Mouse (Mus musculus): ENCODE measurements around the gene Klhdc1. TPM values are rescaled to one million over a fixed set of nuclear protein-coding genes. Genes with fewer than 3 reads are reported as not detected.

The Klhdc1 gene
- total and polyA plus RNA-seq, 2 experiments from 2014 or later: 11.2 to 23.7 TPM

DNA sequence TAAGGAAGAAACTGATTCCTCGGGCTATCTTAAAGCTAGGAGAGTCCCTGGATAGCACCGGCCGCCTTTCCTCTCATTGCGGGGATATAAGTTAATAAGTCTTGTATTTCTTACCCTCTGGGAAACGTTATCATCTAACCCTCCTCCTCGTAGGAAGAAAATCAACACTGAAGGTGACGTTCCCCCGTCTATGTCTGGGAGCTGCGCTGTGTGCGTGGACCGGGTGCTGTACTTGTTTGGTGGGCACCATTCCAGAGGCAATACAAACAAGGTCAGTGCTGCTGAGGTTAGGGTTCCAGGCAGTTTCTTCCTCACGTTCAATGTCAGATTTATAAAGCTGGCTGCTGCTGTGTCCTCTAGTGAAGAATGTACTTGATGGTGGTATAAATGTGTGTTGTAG, 61.2 kb downstream of the Klhdc1 start:
- WGBS: 95% methylated on average over 12 of the region's 12 CpGs
- no peaks in the 10 kb centered on the region for H3K9me3 ChIP-seq (ENCODE audit: low read length)
- ATAC-seq (no peak), DNase-seq (no peak)
- H3K4me1 ChIP-seq (ENCODE audit: insufficient read depth): no peaks in the 10 kb centered on the region
- no peak overlapping the region for H3K27ac ChIP-seq (ENCODE audit: low read depth, low read length)
- no peaks in the 10 kb centered on the region for H3K27me3 ChIP-seq (ENCODE audit: insufficient read depth, low read length)
- H3K4me3 ChIP-seq (ENCODE audit: low read depth, low read length): no peak overlapping the region
- H3K4me2 ChIP-seq (ENCODE audit: low read depth): no peak overlapping the region
- H3K36me3 ChIP-seq (ENCODE audit: insufficient read depth): peaks cover 54% of the 10 kb centered on the region
- no peak overlapping the region for H3K9ac ChIP-seq
- TF ChIP-seq CTCF (IDR thresholded peaks at IDR 0.05; ENCODE audit: low read depth): no peak

DNA sequence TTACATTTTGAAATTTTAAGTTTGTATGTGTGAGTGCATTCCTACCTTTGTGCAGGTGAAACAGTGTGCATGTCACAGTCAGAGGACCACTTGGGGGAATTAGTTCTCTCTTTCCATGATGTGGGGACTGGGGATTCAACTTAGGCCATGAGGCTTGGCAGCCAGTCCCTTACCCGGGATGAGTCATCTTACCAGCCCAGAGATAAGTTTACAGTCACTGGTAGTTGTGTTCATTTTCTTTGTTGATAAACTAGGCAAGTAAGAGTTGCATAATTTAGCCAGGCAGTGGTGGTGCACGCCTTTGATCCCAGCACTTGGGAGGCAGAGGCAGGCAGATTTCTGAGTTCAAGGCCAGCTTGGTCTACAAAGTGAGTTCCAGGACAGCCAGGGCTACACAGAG, 63.1 kb downstream of the Klhdc1 start:
- Histone ChIP-seq H3K4me3 (ENCODE audit: low read depth, low read length) (no peak overlapping the region), H3K4me1 (ENCODE audit: insufficient read depth) (no peaks in the 10 kb centered on the region), H3K9ac (no peak overlapping the region), H3K27ac (ENCODE audit: low read depth, low read length) (no peak overlapping the region), H3K27me3 (ENCODE audit: insufficient read depth, low read length) (no peaks in the 10 kb centered on the region), H3K36me3 (ENCODE audit: insufficient read depth) (peaks cover 73% of the 10 kb centered on the region), H3K9me3 (ENCODE audit: low read length) (no peaks in the 10 kb centered on the region), H3K4me2 (ENCODE audit: low read depth) (no peak overlapping the region)
- TF ChIP-seq CTCF (IDR thresholded peaks at IDR 0.05; ENCODE audit: low read depth): no peak
- 94% methylated on average over 2 of the region's 2 CpGs for WGBS
- DNase-seq (no peak), ATAC-seq (no peak)

DNA sequence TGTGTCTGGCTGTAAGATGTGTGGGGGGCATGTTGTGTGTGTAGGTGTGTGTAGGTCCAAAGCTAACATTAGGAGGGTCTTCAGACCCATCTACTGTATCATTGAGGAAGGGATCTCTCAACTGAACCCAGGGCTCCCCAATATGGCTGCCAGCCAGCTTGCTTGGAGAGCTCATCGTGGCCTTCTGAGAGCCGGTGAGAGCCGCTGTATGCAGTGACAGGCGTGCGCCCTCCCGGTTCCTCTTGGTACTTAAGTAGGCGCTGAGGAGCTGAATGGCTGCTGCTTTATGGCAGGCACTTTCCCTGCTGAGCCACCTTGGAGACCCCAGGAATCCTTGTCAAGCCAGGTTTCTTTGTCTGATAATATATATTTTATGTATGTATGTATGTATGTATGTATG, 65.4 kb downstream of the Klhdc1 start:
- H3K4me3 ChIP-seq (ENCODE audit: low read depth, low read length): no peak overlapping the region
- H3K36me3 ChIP-seq (ENCODE audit: insufficient read depth): peaks cover 90% of the 10 kb centered on the region
- WGBS: 94% methylated on average over 7 of the region's 7 CpGs
- H3K27ac ChIP-seq (ENCODE audit: low read depth, low read length): no peak overlapping the region
- H3K9ac ChIP-seq: no peak overlapping the region
- TF ChIP-seq CTCF (IDR thresholded peaks at IDR 0.05; ENCODE audit: low read depth): no peak
- H3K9me3 ChIP-seq (ENCODE audit: low read length): no peaks in the 10 kb centered on the region
- H3K27me3 ChIP-seq (ENCODE audit: insufficient read depth, low read length): no peaks in the 10 kb centered on the region
- DNase-seq (no peak), ATAC-seq (no peak)
- no peak overlapping the region for H3K4me2 ChIP-seq (ENCODE audit: low read depth)
- no peaks in the 10 kb centered on the region for H3K4me1 ChIP-seq (ENCODE audit: insufficient read depth)

DNA sequence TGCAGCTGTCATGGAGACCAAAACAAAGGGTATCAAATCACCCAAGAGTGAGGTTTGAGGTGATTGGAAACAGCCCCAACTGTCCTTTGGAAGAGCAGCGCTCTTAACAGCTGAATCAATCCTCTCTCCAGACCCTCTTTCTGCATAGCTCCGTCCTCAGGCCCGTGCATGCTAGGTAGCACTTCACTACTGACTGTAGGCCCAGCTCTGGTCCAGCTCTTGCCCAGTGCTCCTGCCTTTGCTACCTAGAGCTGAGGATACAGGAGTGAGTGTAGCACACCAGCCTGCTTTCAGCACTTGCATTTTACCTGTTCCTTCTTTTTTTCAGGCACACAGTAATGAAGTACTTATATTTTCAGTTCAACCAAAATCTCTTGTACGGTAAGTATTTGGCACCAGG, 68.7 kb downstream of the Klhdc1 start:
- H3K9me3 ChIP-seq (ENCODE audit: low read length): no peaks in the 10 kb centered on the region
- H3K27me3 ChIP-seq (ENCODE audit: insufficient read depth, low read length): no peaks in the 10 kb centered on the region
- no peak overlapping the region for H3K4me3 ChIP-seq (ENCODE audit: low read depth, low read length)
- ATAC-seq (no peak), DNase-seq (no peak)
- H3K36me3 ChIP-seq (ENCODE audit: insufficient read depth): peaks cover 74% of the 10 kb centered on the region
- no peak for TF ChIP-seq CTCF (IDR thresholded peaks at IDR 0.05; ENCODE audit: low read depth)
- WGBS: 97% methylated on average over 4 of the region's 4 CpGs
- H3K4me2 ChIP-seq (ENCODE audit: low read depth): no peak overlapping the region
- no peak overlapping the region for H3K27ac ChIP-seq (ENCODE audit: low read depth, low read length)
- H3K4me1 ChIP-seq (ENCODE audit: insufficient read depth): no peaks in the 10 kb centered on the region
- H3K9ac ChIP-seq: no peak overlapping the region

- no peak overlapping the region for H3K27ac ChIP-seq (ENCODE audit: low read depth, low read length)
- peaks cover 48% of the 10 kb centered on the region for H3K36me3 ChIP-seq (ENCODE audit: insufficient read depth)
- H3K27me3 ChIP-seq (ENCODE audit: insufficient read depth, low read length): no peaks in the 10 kb centered on the region
- no peak overlapping the region for H3K4me3 ChIP-seq (ENCODE audit: low read depth, low read length)
- no peak for ATAC-seq
- H3K9ac ChIP-seq: no peak overlapping the region
- DNase-seq: no peak
- no peaks in the 10 kb centered on the region for H3K4me1 ChIP-seq (ENCODE audit: insufficient read depth)
- no peaks in the 10 kb centered on the region for H3K9me3 ChIP-seq (ENCODE audit: low read length)
- no peak for TF ChIP-seq CTCF (IDR thresholded peaks at IDR 0.05; ENCODE audit: low read depth)
- no peak overlapping the region for H3K4me2 ChIP-seq (ENCODE audit: low read depth)
Observed at GRCm38 (mm10) chr12:69318431-69318830, 77.5 kb downstream of the Klhdc1 start.

DNA sequence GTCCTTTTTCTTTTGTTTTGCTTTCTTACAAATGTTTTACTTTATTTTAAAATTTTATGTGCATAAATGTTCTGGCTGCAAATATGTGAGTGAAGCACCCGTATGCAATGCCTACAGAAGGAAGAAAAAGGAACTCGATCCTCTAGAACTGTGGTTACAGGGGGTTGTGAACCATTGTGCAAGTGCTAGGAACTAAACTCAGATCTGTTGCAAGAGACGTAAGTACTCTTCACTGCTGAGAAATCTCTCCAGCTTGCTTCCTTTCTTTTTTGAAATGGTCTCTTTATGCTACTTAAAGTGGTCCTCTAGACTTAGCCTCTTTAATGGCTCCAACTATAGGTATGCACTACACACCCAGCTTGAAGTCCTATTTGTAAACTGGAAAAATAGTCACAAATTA, 90.2 kb downstream of the Klhdc1 start:
- Histone ChIP-seq H3K36me3 (ENCODE audit: insufficient read depth) (peaks cover 24% of the 10 kb centered on the region), H3K9me3 (ENCODE audit: low read length) (no peaks in the 10 kb centered on the region), H3K9ac (no peak overlapping the region), H3K4me2 (ENCODE audit: low read depth) (no peak overlapping the region), H3K27me3 (ENCODE audit: insufficient read depth, low read length) (no peaks in the 10 kb centered on the region), H3K4me3 (ENCODE audit: low read depth, low read length) (no peak overlapping the region), H3K27ac (ENCODE audit: low read depth, low read length) (no peak overlapping the region), H3K4me1 (ENCODE audit: insufficient read depth) (no peaks in the 10 kb centered on the region)
- no peak for TF ChIP-seq CTCF (IDR thresholded peaks at IDR 0.05; ENCODE audit: low read depth)
- 92% methylated on average over 3 of the region's 3 CpGs for WGBS
- ATAC-seq (no peak), DNase-seq (no peak)

DNA sequence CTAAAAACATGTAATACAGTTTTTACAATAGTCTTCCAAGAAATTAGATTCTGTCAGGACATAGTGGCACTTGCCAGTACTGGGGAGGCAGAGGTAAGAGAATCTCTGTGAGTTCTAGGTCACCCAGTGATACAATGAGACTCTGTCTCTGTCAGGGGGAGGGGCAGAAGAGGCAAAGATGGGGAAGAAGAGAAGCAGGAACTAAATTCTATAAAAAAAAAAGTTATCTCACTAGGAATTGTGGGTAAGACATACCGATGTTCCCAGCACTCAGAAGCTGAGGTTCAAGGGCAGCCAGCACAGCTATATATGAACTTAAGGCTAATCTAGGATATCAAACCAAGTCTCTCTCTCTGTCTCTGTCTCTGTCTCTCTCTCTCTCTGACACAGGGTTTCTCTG, 91.2 kb downstream of the Klhdc1 start:
- Histone ChIP-seq H3K27me3 (ENCODE audit: insufficient read depth, low read length) (no peaks in the 10 kb centered on the region), H3K4me1 (ENCODE audit: insufficient read depth) (no peaks in the 10 kb centered on the region), H3K4me3 (ENCODE audit: low read depth, low read length) (no peak overlapping the region), H3K27ac (ENCODE audit: low read depth, low read length) (no peak overlapping the region), H3K4me2 (ENCODE audit: low read depth) (no peak overlapping the region), H3K9me3 (ENCODE audit: low read length) (no peaks in the 10 kb centered on the region), H3K9ac (no peak overlapping the region), H3K36me3 (ENCODE audit: insufficient read depth) (peaks cover 29% of the 10 kb centered on the region)
- DNase-seq (no peak), ATAC-seq (no peak)
- WGBS: 91% methylated on average over 1 of the region's 1 CpGs
- no peak for TF ChIP-seq CTCF (IDR thresholded peaks at IDR 0.05; ENCODE audit: low read depth)

DNA sequence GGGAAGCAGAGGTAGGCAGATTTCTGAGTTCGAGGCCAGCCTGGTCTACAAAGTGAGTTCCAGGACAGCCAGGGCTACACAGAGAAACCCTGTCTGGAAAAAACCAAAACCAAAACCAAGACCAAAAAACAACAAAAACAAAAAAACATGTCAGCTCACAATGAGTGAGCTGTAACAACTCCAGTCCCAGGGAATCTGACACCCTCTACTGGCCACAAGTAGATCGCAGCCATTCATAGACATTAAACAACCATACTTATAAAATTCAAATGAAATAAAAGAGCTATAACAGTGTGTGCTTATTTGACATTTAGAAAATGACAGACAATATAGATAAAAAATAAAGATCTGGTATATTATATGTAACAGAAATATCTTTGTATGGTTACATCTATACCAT, 92.6 kb downstream of the Klhdc1 start:
- Histone ChIP-seq H3K9me3 (ENCODE audit: low read length) (no peaks in the 10 kb centered on the region), H3K36me3 (ENCODE audit: insufficient read depth) (peaks cover 36% of the 10 kb centered on the region), H3K9ac (no peak overlapping the region), H3K27ac (ENCODE audit: low read depth, low read length) (no peak overlapping the region), H3K4me1 (ENCODE audit: insufficient read depth) (no peaks in the 10 kb centered on the region), H3K4me3 (ENCODE audit: low read depth, low read length) (no peak overlapping the region), H3K27me3 (ENCODE audit: insufficient read depth, low read length) (no peaks in the 10 kb centered on the region), H3K4me2 (ENCODE audit: low read depth) (no peak overlapping the region)
- 90% methylated on average over 2 of the region's 2 CpGs for WGBS
- ATAC-seq: no peak
- TF ChIP-seq CTCF (IDR thresholded peaks at IDR 0.05; ENCODE audit: low read depth): peak; percentile 60
- DNase-seq: no peak

Other genes with a start within 250 kb of the Klhdc1 start
- 333 and 593 TPM in 2 replicates for gene Rps29, start 82.0 kb upstream of the Klhdc1 start, total RNA-seq (2014; rRNA removed)
- gene Rps29, start 82.0 kb upstream of the Klhdc1 start, polyA plus RNA-seq (2015; fragmentation: Nextera tagmentation; extraction: Ambion mirVana): 1,372 and 1,968 TPM in 2 replicates
- 0.71 and 0.85 TPM in 2 replicates for gene Lrr1, start 72.4 kb upstream of the Klhdc1 start, total RNA-seq (2014; rRNA removed)
- gene Lrr1, start 72.4 kb upstream of the Klhdc1 start, polyA plus RNA-seq (2015; fragmentation: Nextera tagmentation; extraction: Ambion mirVana): 2.3 and 3.6 TPM in 2 replicates
- gene Rpl36al, start 57.1 kb upstream of the Klhdc1 start, total RNA-seq (2014; rRNA removed): 194 and 311 TPM in 2 replicates
- 396 and 530 TPM in 2 replicates for gene Rpl36al, start 57.1 kb upstream of the Klhdc1 start, polyA plus RNA-seq (2015; fragmentation: Nextera tagmentation; extraction: Ambion mirVana)
- 61.7 and 66.6 TPM in 2 replicates for gene Mgat2, start 57.0 kb upstream of the Klhdc1 start, total RNA-seq (2014; rRNA removed)
- 49.1 and 50.5 TPM in 2 replicates for gene Mgat2, start 57.0 kb upstream of the Klhdc1 start, polyA plus RNA-seq (2015; fragmentation: Nextera tagmentation; extraction: Ambion mirVana)
- 4.5 and 5.7 TPM in 2 replicates for gene Gm49383, start 44.1 kb upstream of the Klhdc1 start, total RNA-seq (2014; rRNA removed)
- gene Gm49383, start 44.1 kb upstream of the Klhdc1 start, polyA plus RNA-seq (2015; fragmentation: Nextera tagmentation; extraction: Ambion mirVana): 8.8 and 11.7 TPM in 2 replicates
- gene Dnaaf2, start 42.7 kb upstream of the Klhdc1 start, total RNA-seq (2014; rRNA removed): 6.7 and 6.8 TPM in 2 replicates
- 8.4 and 9.4 TPM in 2 replicates for gene Dnaaf2, start 42.7 kb upstream of the Klhdc1 start, polyA plus RNA-seq (2015; fragmentation: Nextera tagmentation; extraction: Ambion mirVana)
- 0.52 and 5.1 TPM in 2 replicates for gene Gm49384, start 36.9 kb upstream of the Klhdc1 start, total RNA-seq (2014; rRNA removed)
- 6.7 and 7.8 TPM in 2 replicates for gene Gm49384, start 36.9 kb upstream of the Klhdc1 start, polyA plus RNA-seq (2015; fragmentation: Nextera tagmentation; extraction: Ambion mirVana)
- gene Pole2, start 13.0 kb upstream of the Klhdc1 start, total RNA-seq (2014; rRNA removed): 3.8 and 5.0 TPM in 2 replicates
- 2.1 and 2.6 TPM in 2 replicates for gene Pole2, start 13.0 kb upstream of the Klhdc1 start, polyA plus RNA-seq (2015; fragmentation: Nextera tagmentation; extraction: Ambion mirVana)
- 330 and 340 TPM in 2 replicates for gene Klhdc2, start 55.5 kb downstream of the Klhdc1 start, total RNA-seq (2014; rRNA removed)
- 260 and 264 TPM in 2 replicates for gene Klhdc2, start 55.5 kb downstream of the Klhdc1 start, polyA plus RNA-seq (2015; fragmentation: Nextera tagmentation; extraction: Ambion mirVana)
- gene Nemf, start 116.0 kb downstream of the Klhdc1 start, total RNA-seq (2014; rRNA removed): 44.4 and 47.7 TPM in 2 replicates
- gene Nemf, start 116.0 kb downstream of the Klhdc1 start, polyA plus RNA-seq (2015; fragmentation: Nextera tagmentation; extraction: Ambion mirVana): 47.6 and 64.7 TPM in 2 replicates
- 108 and 110 TPM in 2 replicates for gene Arf6, start 131.0 kb downstream of the Klhdc1 start, total RNA-seq (2014; rRNA removed)
- 52.9 and 56.3 TPM in 2 replicates for gene Arf6, start 131.0 kb downstream of the Klhdc1 start, polyA plus RNA-seq (2015; fragmentation: Nextera tagmentation; extraction: Ambion mirVana)
- gene Gm9887, start 131.3 kb downstream of the Klhdc1 start, total RNA-seq (2014; rRNA removed): 1.6 and 1.8 TPM in 2 replicates
- gene Gm9887, start 131.3 kb downstream of the Klhdc1 start, polyA plus RNA-seq (2015; fragmentation: Nextera tagmentation; extraction: Ambion mirVana): 1.1 and 1.8 TPM in 2 replicates